In genomic region chr12:119816225-119816624, GRCm38 (mm10) we compare ENCODE assay signal across 27 mouse cellular contexts.
DNase-seq lines count a peak whose midpoint lies in the region; ATAC-seq and TF ChIP-seq lines count a peak whose summit lies in the region.
"Had no signal": no experiment of that assay in that cellular context is flagged by ENCODE, and none has a peak within 500 bp of the region (broad histone marks: within the 10 kb centered on the region; RNA-seq: fewer than 3 reads in every experiment).

No protein-coding gene starts in this region.

- intact Hi-C loops in heart, postnatal 25 days (cut with DNase I) = no loop called here

- no peak for TF ChIP-seq EP300 in heart, postnatal 0 days (IDR thresholded peaks at IDR 0.05; ENCODE audit: low read depth)

- TF ChIP-seq CTCF in heart, postnatal 0 days (IDR thresholded peaks at IDR 0.05; ENCODE audit: low read depth) = no peak
- no peak for TF ChIP-seq CTCF in kidney, postnatal 0 days (IDR thresholded peaks at IDR 0.05; ENCODE audit: low read depth)

- peak; percentile 53 for ATAC-seq in heart, postnatal 0 days (ENCODE audit: insufficient read depth, low read depth)
- ATAC-seq in heart, embryonic 12.5 days (ENCODE audit: insufficient number of reproducible peaks, low FRiP score) = no peak
- no peak for ATAC-seq in kidney, postnatal 0 days (replicated peaks; ENCODE audit: low FRiP score, low read depth)
- ATAC-seq: CD4-positive, CD25-positive, alpha-beta regulatory T cell, adult 4 months; forebrain, embryonic 14.5 days had no signal

- no peaks in the 10 kb centered on the region for H3K9me3 ChIP-seq in heart, postnatal 0 days (replicated peaks; ENCODE audit: control insufficient read depth, low read length)
- no peaks in the 10 kb centered on the region for H3K9me3 ChIP-seq in heart, embryonic 12.5 days (replicated peaks)
- H3K9me3 ChIP-seq in kidney, postnatal 0 days (replicated peaks; ENCODE audit: low read length) = no peaks in the 10 kb centered on the region
- H3K9me3 ChIP-seq: embryonic facial prominence, embryonic 13.5 days; embryonic facial prominence, embryonic 15.5 days; forebrain, embryonic 10.5 days; forebrain, embryonic 12.5 days; G1E had no signal

- DNase-seq in heart, postnatal 0 days (ENCODE audit: low spot score) = peak; percentile 69
- no peak for DNase-seq in heart, postnatal 25 days (ENCODE audit: low spot score)
- DNase-seq in heart, postnatal 4 days = peak; percentile 6
- peak; percentile 67 for DNase-seq in kidney, postnatal 0 days (ENCODE audit: low spot score)
- DNase-seq in kidney, adult 11 months = no peak
- peak; percentile 26 for DNase-seq in Muller cell, postnatal 12 days (ENCODE audit: inconsistent ontology term)
- DNase-seq: adrenal gland, adult 2 months; adrenal gland, postnatal 10 days; adrenal gland, postnatal 25 days; B cell, adult 2 months; cerebellum, adult 11 months; cerebellum, adult 18-20 months; cerebellum, adult 8-10 months; cerebellum, adult 9-11 months; cerebellum, postnatal 14 days; cerebellum, postnatal 36 days; embryo, embryonic 11 days had no signal

- no peak overlapping the region for H3K4me2 ChIP-seq in heart, postnatal 0 days (ENCODE audit: low read depth, low read length)
- no peak overlapping the region for H3K4me2 ChIP-seq in heart, embryonic 12.5 days
- H3K4me2 ChIP-seq in kidney, postnatal 0 days (ENCODE audit: low read length) = no peak overlapping the region
- H3K4me2 ChIP-seq: embryonic facial prominence, embryonic 13.5 days; embryonic facial prominence, embryonic 15.5 days; forebrain, embryonic 12.5 days had no signal

- no peaks in the 10 kb centered on the region for H3K4me1 ChIP-seq in heart, postnatal 0 days (ENCODE audit: control insufficient read depth, insufficient read depth)
- H3K4me1 ChIP-seq in heart, embryonic 12.5 days (replicated peaks) = no peaks in the 10 kb centered on the region
- H3K4me1 ChIP-seq in kidney, postnatal 0 days (replicated peaks; ENCODE audit: insufficient read depth, low read length) = no peaks in the 10 kb centered on the region
- H3K4me1 ChIP-seq: embryonic facial prominence, embryonic 13.5 days; embryonic facial prominence, embryonic 15.5 days; forebrain, embryonic 10.5 days; forebrain, embryonic 12.5 days had no signal

- no peaks in the 10 kb centered on the region for H3K27me3 ChIP-seq in heart, postnatal 0 days (ENCODE audit: control insufficient read depth, insufficient read depth, low read length)
- H3K27me3 ChIP-seq in heart, embryonic 12.5 days (replicated peaks) = no peaks in the 10 kb centered on the region
- no peaks in the 10 kb centered on the region for H3K27me3 ChIP-seq in kidney, postnatal 0 days (ENCODE audit: insufficient read depth, low read length)
- H3K27me3 ChIP-seq: CH12.LX; embryonic facial prominence, embryonic 13.5 days; embryonic facial prominence, embryonic 15.5 days; forebrain, embryonic 12.5 days had no signal

- H3K36me3 ChIP-seq in heart, postnatal 0 days (replicated peaks; ENCODE audit: control insufficient read depth, insufficient read depth, low read length) = no peaks in the 10 kb centered on the region
- no peaks in the 10 kb centered on the region for H3K36me3 ChIP-seq in heart, embryonic 12.5 days
- no peaks in the 10 kb centered on the region for H3K36me3 ChIP-seq in kidney, postnatal 0 days (ENCODE audit: insufficient read depth, low read length)
- H3K36me3 ChIP-seq: embryonic facial prominence, embryonic 13.5 days; embryonic facial prominence, embryonic 15.5 days; forebrain, embryonic 10.5 days; forebrain, embryonic 12.5 days; G1E had no signal

- H3K27ac ChIP-seq in heart, postnatal 0 days (ENCODE audit: low read depth) = no peak overlapping the region
- no peak overlapping the region for H3K27ac ChIP-seq in heart, embryonic 12.5 days (ENCODE audit: poor library complexity, severe bottlenecking)
- no peak overlapping the region for H3K27ac ChIP-seq in kidney, postnatal 0 days
- H3K27ac ChIP-seq: embryonic facial prominence, embryonic 13.5 days; embryonic facial prominence, embryonic 15.5 days; forebrain, embryonic 10.5 days; forebrain, embryonic 12.5 days had no signal

- H3K4me3 ChIP-seq in heart, postnatal 0 days (ENCODE audit: low read depth, low read length) = no peak overlapping the region
- H3K4me3 ChIP-seq in heart, embryonic 12.5 days = no peak overlapping the region
- H3K4me3 ChIP-seq in kidney, postnatal 0 days (replicated peaks; ENCODE audit: low read depth, low read length) = no peak overlapping the region
- H3K4me3 ChIP-seq: embryonic facial prominence, embryonic 13.5 days; embryonic facial prominence, embryonic 15.5 days; erythroblast, embryonic 14.5 days; forebrain, embryonic 10.5 days; forebrain, embryonic 12.5 days had no signal

- no peak overlapping the region for H3K9ac ChIP-seq in heart, postnatal 0 days (replicated peaks; ENCODE audit: low read depth, low read length)
- H3K9ac ChIP-seq in heart, embryonic 12.5 days = no peak overlapping the region
- no peak overlapping the region for H3K9ac ChIP-seq in kidney, postnatal 0 days (ENCODE audit: low read depth, low read length)
- H3K9ac ChIP-seq: embryonic facial prominence, embryonic 13.5 days; embryonic facial prominence, embryonic 15.5 days; forebrain, embryonic 12.5 days had no signal

Comparison
In these comparisons a context has a peak if more than half of its experiments do, and no peak if none do; other contexts are left out.
1. DNase-seq: peak in heart, postnatal 0 days (single experiment), heart, postnatal 4 days (single experiment), kidney, postnatal 0 days (single experiment) and Muller cell, postnatal 12 days (single experiment); none in heart, postnatal 25 days (single experiment) and kidney, adult 11 months (single experiment).